Mouse (Mus musculus) limb, embryonic 13.5 days (tissue): ENCODE results near the gene BC024978. TPM values are rescaled to one million over a fixed set of nuclear protein-coding genes. Genes with fewer than 3 reads are reported as not detected.

Source experiments
- ATAC-seq: fragments of 200-750 bp; cut with Nextera tagmentation; 2 replicates; pipeline ENCODE4 v1.8.0; 2017; ENCODE audit warnings: low read depth, moderate number of reproducible peaks, moderate TSS enrichment; ENCODE audit not compliant: low FRiP score
- H3K27ac ChIP-seq: fragments of 300-500 bp; sonication (generic); 2 replicates; pipeline ENCODE4 v1.5.1; 2015; ENCODE audit warnings: inconsistent platforms, mild to moderate bottlenecking, moderate library complexity
- H3K27me3 ChIP-seq: fragments of 300-500 bp; sonication (generic); 2 replicates; pipeline ENCODE4 v1.6.1; 2015; ENCODE audit warnings: mild to moderate bottlenecking, inconsistent platforms
- H3K36me3 ChIP-seq: fragments of 300-500 bp; sonication (generic); 2 replicates; pipeline ENCODE4 v1.6.1; 2015; ENCODE audit warnings: inconsistent platforms, mild to moderate bottlenecking, moderate library complexity
- H3K4me1 ChIP-seq: fragments of 300-500 bp; sonication (generic); 2 replicates; pipeline ENCODE4 v1.6.1; 2015; ENCODE audit warnings: inconsistent platforms
- H3K4me2 ChIP-seq: fragments of 300-500 bp; sonication (generic); replicated peaks from 2 replicates; pipeline ENCODE4 v1.6.1; 2015; ENCODE audit warnings: inconsistent platforms, mild to moderate bottlenecking, moderate library complexity
- H3K4me3 ChIP-seq: fragments of 300-500 bp; sonication (generic); 2 replicates; pipeline ENCODE4 v1.5.1; 2015; ENCODE audit warnings: moderate library complexity, mild to moderate bottlenecking, inconsistent platforms
- H3K9ac ChIP-seq: fragments of 300-500 bp; sonication (generic); 2 replicates; pipeline ENCODE4 v1.6.1; 2015; ENCODE audit warnings: mild to moderate bottlenecking, inconsistent platforms
- H3K9me3 ChIP-seq: fragments of 300-500 bp; sonication (generic); 2 replicates; pipeline ENCODE4 v1.6.1; 2016; ENCODE audit warnings: inconsistent platforms
- WGBS: fragments of 180-500 bp; shearing (Covaris S2); methylation state at CpG from one replicate; pipeline ENCODE4 v1.1.7; 2015; 5-methylcytosine and 5-hydroxymethylcytosine counted together
- polyA plus RNA-seq: library from polyadenylated mRNA; unstranded; fragments of >200 nt; fragmentation: Nextera tagmentation; extraction: Ambion mirVana; gene quantifications from 2 replicates; pipeline ENCODE4 v1.2.1, GENCODE M21; 2015

BC024978 gene
- polyA plus RNA-seq, 1 experiment from 2014 or later: 3.6 TPM

- 71% methylated on average over 23 of the region's 23 CpGs for WGBS
- Histone ChIP-seq H3K27me3 (no peaks in the 10 kb centered on the region), H3K9ac (peak overlapping the region; percentile 75), H3K4me3 (peak overlapping the region; percentile 60), H3K27ac (no peak overlapping the region), H3K4me1 (peaks cover 52% of the 10 kb centered on the region), H3K9me3 (no peaks in the 10 kb centered on the region), H3K4me2 (peak overlapping the region; percentile 83), H3K36me3 (peaks cover 58% of the 10 kb centered on the region)
- no peak for ATAC-seq
Observed at GRCm38 (mm10) chr7:27165007-27165655, 30.4 kb upstream of the BC024978 start.

DNA sequence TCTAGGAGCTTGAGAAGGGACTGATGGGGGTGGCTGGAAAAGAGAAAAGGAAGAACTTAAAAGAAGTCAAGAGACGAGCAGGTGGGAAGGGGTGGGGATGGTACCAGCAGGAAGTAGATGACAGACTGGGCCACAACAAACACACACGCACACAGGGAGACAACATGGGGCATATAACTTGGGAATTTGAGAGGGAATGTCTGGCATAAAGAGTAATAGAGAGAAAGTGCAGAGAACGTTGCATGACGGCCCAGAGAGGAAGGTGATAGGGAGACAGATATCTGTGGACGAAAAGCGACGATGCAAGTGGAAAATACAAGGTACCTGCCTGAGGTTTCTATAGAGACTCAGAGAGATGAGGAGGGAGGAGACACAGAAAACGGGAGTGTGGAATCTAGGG lies 29.9 kb upstream of the BC024978 start:
- H3K27ac ChIP-seq: peak overlapping the region; percentile 95
- no peaks in the 10 kb centered on the region for H3K27me3 ChIP-seq
- peaks cover 59% of the 10 kb centered on the region for H3K36me3 ChIP-seq
- peak overlapping the region; percentile 60 for H3K4me3 ChIP-seq
- peaks cover 47% of the 10 kb centered on the region for H3K4me1 ChIP-seq
- WGBS: 3% methylated on average over 8 of the region's 8 CpGs
- ATAC-seq: no peak
- peak overlapping the region; percentile 75 for H3K9ac ChIP-seq
- no peaks in the 10 kb centered on the region for H3K9me3 ChIP-seq
- H3K4me2 ChIP-seq: peak overlapping the region; percentile 83

DNA sequence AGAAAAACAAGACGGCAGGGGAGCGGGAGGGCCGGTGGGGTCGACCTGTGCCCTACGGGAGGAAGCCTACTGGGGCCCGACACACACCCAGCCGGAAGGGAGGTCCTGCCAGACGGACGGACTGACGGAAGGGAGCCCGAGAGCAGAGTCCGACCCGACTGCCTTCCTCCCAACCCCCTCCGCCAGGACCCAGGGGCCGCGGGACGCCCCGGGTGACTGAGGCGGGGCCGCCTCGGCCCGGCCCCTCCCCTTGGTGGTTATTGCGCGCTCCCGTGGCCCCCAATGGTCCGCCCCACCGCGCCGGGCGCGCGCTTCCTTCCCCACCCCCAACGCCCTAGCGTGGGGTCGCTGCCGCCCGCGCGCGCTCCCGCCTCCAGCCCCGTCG lies 29.4 kb upstream of the BC024978 start:
- Histone ChIP-seq H3K27me3 (no peaks in the 10 kb centered on the region), H3K4me2 (peak overlapping the region; percentile 83), H3K27ac (peak overlapping the region; percentile 95), H3K36me3 (peaks cover 61% of the 10 kb centered on the region), H3K9me3 (no peaks in the 10 kb centered on the region), H3K4me3 (peak overlapping the region; percentile 60), H3K4me1 (peaks cover 47% of the 10 kb centered on the region), H3K9ac (peak overlapping the region; percentile 75)
- ATAC-seq: peak; percentile 62
- WGBS: 0% methylated on average over 33 of the region's 43 CpGs

- H3K4me2 ChIP-seq: peak within 1 kb of the TSS; percentile 83
- H3K27ac ChIP-seq: peak within 1 kb of the TSS; percentile 95
- H3K36me3 ChIP-seq: peaks cover 61% of the 10 kb centered on the region
- H3K9ac ChIP-seq: peak within 1 kb of the TSS; percentile 75
- ATAC-seq: peak; percentile 89
- 2% methylated on average over 61 of the region's 61 CpGs for whole genome bisulfite sequencing
- H3K9me3 ChIP-seq: no peaks in the 10 kb centered on the region
- no peaks in the 10 kb centered on the region for H3K27me3 ChIP-seq
- peaks cover 47% of the 10 kb centered on the region for H3K4me1 ChIP-seq
- peak within 1 kb of the TSS; percentile 60 for H3K4me3 ChIP-seq
Observed at GRCm38 (mm10) chr7:27166614-27167474, 28.7 kb upstream of the BC024978 start, which contains the start of gene Egln2. Gene Egln2 (minus strand): TSS chr7:27166802.

GRCm38 (mm10) chr7:27167475-27168094 lies 28.0 kb upstream of the BC024978 start:
- no peak for ATAC-seq
- Histone ChIP-seq H3K36me3 (peaks cover 61% of the 10 kb centered on the region), H3K9ac (peak overlapping the region; percentile 75), H3K27ac (peak overlapping the region; percentile 95; the same call in 1 of the 2 replicates), H3K4me1 (peaks cover 41% of the 10 kb centered on the region), H3K4me3 (peak overlapping the region; percentile 60), H3K27me3 (no peaks in the 10 kb centered on the region), H3K4me2 (peak overlapping the region; percentile 83), H3K9me3 (no peaks in the 10 kb centered on the region)
- WGBS: 76% methylated on average over 11 of the region's 11 CpGs

- Histone ChIP-seq H3K9ac (0 out of 2 replicates have a peak overlapping the region, but pooled peaks have one; percentile 31), H3K27ac (no peak overlapping the region), H3K9me3 (no peaks in the 10 kb centered on the region), H3K4me2 (no peak overlapping the region; the same call in 1 of the 2 replicates), H3K4me1 (peaks cover 34% of the 10 kb centered on the region), H3K36me3 (peaks cover 61% of the 10 kb centered on the region), H3K4me3 (no peak overlapping the region), H3K27me3 (no peaks in the 10 kb centered on the region)
- WGBS: 69% methylated on average over 5 of the region's 5 CpGs
- ATAC-seq: no peak
Observed at GRCm38 (mm10) chr7:27168371-27168770, 27.2 kb upstream of the BC024978 start.

DNA sequence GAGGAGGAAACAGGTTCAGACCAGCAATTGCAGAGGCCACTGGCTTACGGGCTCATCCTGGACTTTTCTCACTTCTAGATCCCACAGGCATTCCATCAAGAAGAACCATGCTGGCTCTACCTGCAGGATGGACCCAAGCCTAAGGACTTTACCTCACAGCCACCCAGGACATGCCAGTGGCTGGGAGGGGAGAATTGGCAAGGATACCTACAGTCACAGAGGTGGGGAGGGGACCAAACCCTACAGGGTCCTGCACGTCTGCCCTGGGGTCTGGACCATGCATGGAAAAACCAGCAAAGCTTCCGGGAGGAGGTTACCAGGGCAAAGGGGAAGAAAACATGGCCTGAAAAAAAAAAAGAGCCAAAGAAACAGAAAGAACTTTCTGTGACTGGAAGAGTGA lies 24.6 kb upstream of the BC024978 start:
- H3K9ac ChIP-seq: no peak overlapping the region
- 93% methylated on average over 3 of the region's 3 CpGs for WGBS
- H3K4me1 ChIP-seq: peaks cover 10% of the 10 kb centered on the region
- H3K9me3 ChIP-seq: no peaks in the 10 kb centered on the region
- ATAC-seq: no peak
- H3K27ac ChIP-seq: no peak overlapping the region
- H3K27me3 ChIP-seq: no peaks in the 10 kb centered on the region
- H3K4me3 ChIP-seq: no peak overlapping the region
- no peak overlapping the region for H3K4me2 ChIP-seq
- peaks cover 69% of the 10 kb centered on the region for H3K36me3 ChIP-seq

- H3K27me3 ChIP-seq: no peaks in the 10 kb centered on the region
- no peak overlapping the region for H3K4me2 ChIP-seq
- no peak for ATAC-seq
- H3K9me3 ChIP-seq: no peaks in the 10 kb centered on the region
- H3K4me3 ChIP-seq: no peak overlapping the region
- H3K36me3 ChIP-seq: peaks cover 62% of the 10 kb centered on the region
- no peak overlapping the region for H3K9ac ChIP-seq
- 97% methylated on average over 15 of the region's 15 CpGs for WGBS
- H3K27ac ChIP-seq: no peak overlapping the region
- peaks cover 10% of the 10 kb centered on the region for H3K4me1 ChIP-seq
Observed at GRCm38 (mm10) chr7:27174496-27174895, 21.1 kb upstream of the BC024978 start.

DNA sequence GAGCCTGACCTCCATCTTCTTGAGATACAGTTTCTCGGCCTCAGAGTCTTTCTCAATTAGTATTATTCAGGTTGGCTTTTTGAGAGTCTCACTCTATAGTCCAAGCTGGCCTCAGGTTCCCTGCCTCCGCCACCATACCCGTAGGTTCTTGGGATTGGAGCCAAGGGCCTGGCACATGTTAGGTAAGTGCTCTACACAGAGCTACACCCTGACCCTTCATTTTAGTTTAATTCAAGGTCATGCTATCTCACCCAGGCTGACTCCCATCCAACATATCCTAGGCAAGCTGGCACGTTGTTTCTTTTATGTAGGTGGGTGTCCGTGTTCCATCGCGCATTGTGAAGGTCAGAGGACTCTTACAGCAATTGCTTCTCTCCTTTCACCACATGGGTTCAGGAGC lies 20.7 kb upstream of the BC024978 start:
- Histone ChIP-seq H3K27ac (no peak overlapping the region), H3K4me2 (no peak overlapping the region), H3K36me3 (peaks cover 62% of the 10 kb centered on the region), H3K9me3 (no peaks in the 10 kb centered on the region), H3K4me3 (no peak overlapping the region), H3K4me1 (peaks cover 14% of the 10 kb centered on the region), H3K27me3 (no peaks in the 10 kb centered on the region), H3K9ac (no peak overlapping the region)
- WGBS: 97% methylated on average over 7 of the region's 7 CpGs
- no peak for ATAC-seq

DNA sequence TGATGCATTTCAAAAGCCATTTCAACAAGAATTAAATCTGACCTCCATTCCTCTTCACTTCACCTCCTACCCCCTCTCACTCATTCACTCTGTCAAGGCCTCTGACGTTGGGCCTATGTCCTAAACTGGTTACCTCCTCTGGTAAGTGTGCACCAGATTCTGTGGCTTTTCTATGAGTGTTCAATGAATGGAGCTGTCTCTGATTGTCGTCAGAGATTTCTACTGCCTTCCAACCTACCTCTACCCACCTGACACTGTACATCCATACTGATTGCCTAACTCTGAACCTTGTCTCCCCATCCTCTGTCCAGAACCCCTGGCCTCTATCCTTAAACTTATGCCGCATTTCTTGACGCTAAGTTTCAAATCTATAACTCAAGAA lies 17.6 kb upstream of the BC024978 start:
- WGBS: 26% methylated on average over 4 of the region's 4 CpGs
- Histone ChIP-seq H3K9me3 (no peaks in the 10 kb centered on the region), H3K4me3 (peak overlapping the region; percentile 67), H3K27me3 (no peaks in the 10 kb centered on the region), H3K4me2 (peak overlapping the region; percentile 64), H3K4me1 (peaks cover 23% of the 10 kb centered on the region), H3K9ac (peak overlapping the region; percentile 65), H3K27ac (peak overlapping the region; percentile 93), H3K36me3 (peaks cover 31% of the 10 kb centered on the region)
- ATAC-seq: no peak

- Histone ChIP-seq H3K9me3 (no peaks in the 10 kb centered on the region), H3K4me2 (peak within 1 kb of the TSS; percentile 64), H3K27ac (peak within 1 kb of the TSS; percentile 93), H3K4me3 (peak within 1 kb of the TSS; percentile 67), H3K9ac (peak within 1 kb of the TSS; percentile 65), H3K4me1 (peaks cover 23% of the 10 kb centered on the region), H3K36me3 (peaks cover 31% of the 10 kb centered on the region), H3K27me3 (no peaks in the 10 kb centered on the region)
- WGBS: under 1% methylated on average over 51 of the region's 53 CpGs
- ATAC-seq: peak; percentile 98
Observed at GRCm38 (mm10) chr7:27178324-27179216, 17.0 kb upstream of the BC024978 start, which contains the start of gene Rab4b. Gene Rab4b (minus strand): TSS chr7:27178896.
